Mouse (Mus musculus) MEL (cell line): ENCODE results near the gene Galnt6. TPM values are rescaled to one million over a fixed set of nuclear protein-coding genes. Genes with fewer than 3 reads are reported as not detected.

ENCODE experiments used
- DNase-seq: peaks from one replicate; pipeline ENCODE4 v3.0.0; 2011; ENCODE audit warnings: low read depth, low spot score
- H3K27ac ChIP-seq: 2 replicates; pipeline ENCODE4 v1.5.1; 2012; ENCODE audit warnings: low read depth, mild to moderate bottlenecking, control low read depth, low read length, moderate library complexity; ENCODE audit not compliant: control insufficient read depth
- H3K27me3 ChIP-seq, 2 experiments: fragments of 150-350 bp in 1 of 2; sonication (generic) in 1 of 2; 2 replicates each; pipeline ENCODE4 v1.6.1; 2012; ENCODE audit warnings: low read length in 2 of 2, mild to moderate bottlenecking in 2 of 2, improper control_type of control experiment in 1 of 2, moderate library complexity in 1 of 2; ENCODE audit not compliant: insufficient read depth in 2 of 2, control insufficient read depth in 1 of 2
- H3K36me3 ChIP-seq, 2 experiments: 2 replicates each; pipeline ENCODE4 v1.6.1; 2012 to 2014; ENCODE audit warnings: low read length in 2 of 2, improper control_type of control experiment in 1 of 2, inconsistent platforms in 1 of 2, mild to moderate bottlenecking in 1 of 2; ENCODE audit not compliant: insufficient read depth in 2 of 2, control insufficient read depth in 1 of 2
- H3K4me1 ChIP-seq, 2 experiments: fragments of 150-350 bp in 1 of 2; sonication (generic) in 1 of 2; 2 replicates each; pipeline ENCODE4 v1.6.1; 2012; ENCODE audit warnings: low read length in 2 of 2, improper control_type of control experiment in 1 of 2, mild to moderate bottlenecking in 1 of 2; ENCODE audit not compliant: insufficient read depth in 2 of 2, control insufficient read depth in 1 of 2
- H3K4me3 ChIP-seq, 2 experiments: fragments of 150-350 bp in 1 of 2; sonication (generic) in 1 of 2; 2 replicates each; pipeline ENCODE4 v1.5.1; 2012; ENCODE audit warnings: low read depth in 2 of 2, low read length in 2 of 2, mild to moderate bottlenecking in 2 of 2, moderate library complexity in 2 of 2, control low read depth in 1 of 2, improper control_type of control experiment in 1 of 2; ENCODE audit not compliant: control insufficient read depth in 1 of 2, insufficient read depth in 1 of 2
- H3K79me2 ChIP-seq: 2 replicates; pipeline ENCODE4 v1.6.1; 2012; ENCODE audit warnings: mild to moderate bottlenecking, low read length, moderate library complexity; ENCODE audit not compliant: control insufficient read depth, poor library complexity, insufficient read depth
- H3K9ac ChIP-seq: 2 replicates; pipeline ENCODE4 v1.6.1; 2012; ENCODE audit warnings: low read depth, mild to moderate bottlenecking, control low read depth, low read length, moderate library complexity; ENCODE audit not compliant: control insufficient read depth, poor library complexity, severe bottlenecking
- H3K9me3 ChIP-seq: fragments of 150-350 bp; sonication (generic); replicated peaks from 2 replicates; pipeline ENCODE4 v1.6.1; 2012; ENCODE audit warnings: mild to moderate bottlenecking, low read length, improper control_type of control experiment, moderate library complexity; ENCODE audit not compliant: insufficient read depth
- CTCF ChIP-seq, 3 experiments: IDR thresholded peaks in 2 of 3; conservative IDR thresholded peaks in 1 of 3; 2 replicates each; pipeline ENCODE4 v1.5.1; 2011 to 2012; ENCODE audit warnings: low read length in 3 of 3, low read depth in 2 of 3, mild to moderate bottlenecking in 2 of 3, improper control_type of control experiment in 1 of 3, inconsistent platforms in 1 of 3, mixed read lengths in 1 of 3, moderate library complexity in 1 of 3; ENCODE audit not compliant: control insufficient read depth in 1 of 3, insufficient read depth in 1 of 3, poor library complexity in 1 of 3, severe bottlenecking in 1 of 3
- E2F4 ChIP-seq: IDR thresholded peaks from 2 replicates; pipeline ENCODE4 v1.6.1; 2011; ENCODE audit warnings: low read depth, low read length, improper control_type of control experiment, borderline replicate concordance
- EP300 ChIP-seq, 2 experiments: IDR thresholded peaks; 2 replicates each; pipeline ENCODE4 v1.6.1; 2011; ENCODE audit warnings: improper control_type of control experiment in 2 of 2, low read length in 2 of 2, low read depth in 1 of 2, mild to moderate bottlenecking in 1 of 2
- ETS1 ChIP-seq: IDR thresholded peaks from 2 replicates; pipeline ENCODE4 v1.6.1; 2012; ENCODE audit warnings: low read depth, mild to moderate bottlenecking, inconsistent platforms, low read length, improper control_type of control experiment, moderate library complexity
- GATA1 ChIP-seq: IDR thresholded peaks from 2 replicates; pipeline ENCODE4 v1.6.1; 2011; ENCODE audit warnings: low read depth, low read length, improper control_type of control experiment
- HCFC1 ChIP-seq: IDR thresholded peaks from 2 replicates; pipeline ENCODE4 v1.6.1; 2012; ENCODE audit warnings: low read depth, mild to moderate bottlenecking, inconsistent platforms, low read length, improper control_type of control experiment, moderate library complexity
- MAFK ChIP-seq: IDR thresholded peaks from 2 replicates; pipeline ENCODE4 v1.6.1; 2011; ENCODE audit warnings: low read depth, mild to moderate bottlenecking, low read length, improper control_type of control experiment, borderline replicate concordance
- MAX ChIP-seq: IDR thresholded peaks from 2 replicates; pipeline ENCODE4 v1.6.1; 2011; ENCODE audit warnings: low read length, improper control_type of control experiment
- MAZ ChIP-seq: IDR thresholded peaks from 2 replicates; pipeline ENCODE4 v1.6.1; 2012; ENCODE audit warnings: low read depth, mild to moderate bottlenecking, inconsistent platforms, low read length, improper control_type of control experiment
- MXI1 ChIP-seq: IDR thresholded peaks from 2 replicates; pipeline ENCODE4 v1.6.1; 2011; ENCODE audit warnings: mild to moderate bottlenecking, low read depth, low read length, improper control_type of control experiment
- MYB ChIP-seq: IDR thresholded peaks from 2 replicates; pipeline ENCODE4 v1.6.1; 2011; ENCODE audit warnings: mild to moderate bottlenecking, low read depth, low read length, improper control_type of control experiment
- MYC ChIP-seq: IDR thresholded peaks from 2 replicates; pipeline ENCODE4 v1.6.1; 2011; ENCODE audit warnings: low read depth, mild to moderate bottlenecking, low read length, improper control_type of control experiment, moderate library complexity
- POLR2A ChIP-seq, 2 experiments: IDR thresholded peaks; 2 replicates each; pipeline ENCODE4 v1.6.1; 2011 to 2012; ENCODE audit warnings: low read length in 2 of 2, mild to moderate bottlenecking in 2 of 2, control low read depth in 1 of 2, improper control_type of control experiment in 1 of 2, low read depth in 1 of 2, moderate library complexity in 1 of 2; ENCODE audit not compliant: control insufficient read depth in 1 of 2, insufficient read depth in 1 of 2, poor library complexity in 1 of 2
- POLR2AphosphoS2 ChIP-seq: IDR thresholded peaks from 2 replicates; pipeline ENCODE4 v1.6.1; 2011; ENCODE audit warnings: low read length, improper control_type of control experiment
- RCOR1 ChIP-seq: IDR thresholded peaks from 2 replicates; pipeline ENCODE4 v1.6.1; 2012; ENCODE audit warnings: low read depth, mild to moderate bottlenecking, inconsistent platforms, low read length, improper control_type of control experiment
- SIN3A ChIP-seq: IDR thresholded peaks from 2 replicates; pipeline ENCODE4 v1.6.1; 2012; ENCODE audit warnings: low read length, improper control_type of control experiment, inconsistent platforms
- TAL1 ChIP-seq: IDR thresholded peaks from 2 replicates; pipeline ENCODE4 v1.6.1; 2012; ENCODE audit warnings: mild to moderate bottlenecking, inconsistent platforms, low read length, moderate library complexity, mixed read lengths
- TBP ChIP-seq: IDR thresholded peaks from 2 replicates; pipeline ENCODE4 v1.8.0; 2011; ENCODE audit warnings: low read depth, low read length, improper control_type of control experiment
- TCF12 ChIP-seq: IDR thresholded peaks from 2 replicates; pipeline ENCODE4 v1.6.1; 2014; ENCODE audit warnings: low read depth, mild to moderate bottlenecking, inconsistent platforms, low read length, improper control_type of control experiment, moderate library complexity
- USF2 ChIP-seq, 2 experiments: IDR thresholded peaks; 2 replicates each; pipeline ENCODE4 v1.6.1; 2011 to 2012; ENCODE audit warnings: improper control_type of control experiment in 2 of 2, low read length in 2 of 2, borderline replicate concordance in 1 of 2, inconsistent platforms in 1 of 2, low read depth in 1 of 2, mild to moderate bottlenecking in 1 of 2; ENCODE audit not compliant: insufficient read depth in 1 of 2
- polyA plus RNA-seq, 2 experiments: library from polyadenylated mRNA; stranded (reverse) in 1 of 2; unstranded in 1 of 2; fragments of >175 nt in 1 of 2; fragments of >200 nt in 1 of 2; gene quantifications; 2 replicates each; pipeline versions ENCODE4 v1.2.1 to v1.2.4; 2012; ENCODE audit warnings: low replicate concordance in 2 of 2, low read depth in 1 of 2; ENCODE audit not compliant: insufficient read length in 2 of 2, insufficient read depth in 1 of 2, missing spikeins in 1 of 2
- total RNA-seq: library from RNA; depleted of rRNA; stranded (reverse); fragments of 300-350 nt; gene quantifications from 2 replicates; pipeline ENCODE4 v1.2.3, GENCODE M21; 2012

Gene Galnt6
- total and polyA plus RNA-seq, 3 experiments: 16.1 to 17.0 TPM; not detected in 1

DNA sequence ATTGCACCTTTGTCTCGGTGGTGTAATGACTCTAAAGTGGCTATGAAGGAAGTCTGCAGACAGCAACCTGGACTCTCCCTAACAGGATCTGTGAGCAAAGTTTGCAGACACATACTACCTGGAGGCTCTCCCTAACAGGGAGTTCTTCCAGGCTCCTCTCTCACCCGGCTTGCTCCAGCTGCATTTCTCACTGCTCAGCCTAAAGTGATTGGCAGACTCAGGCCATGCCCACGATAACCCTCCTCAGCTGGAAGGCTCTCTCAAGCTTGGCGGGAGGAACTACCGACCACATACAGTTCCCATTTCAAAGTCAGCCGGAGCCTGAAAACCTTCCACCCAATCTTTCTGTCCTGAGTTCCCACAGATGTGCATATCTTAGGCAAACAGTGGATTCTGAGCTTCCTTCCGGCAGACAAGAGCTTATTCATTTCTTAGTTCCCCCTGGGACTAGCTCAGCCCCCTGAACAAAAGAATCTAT, 62.9 kb downstream of the Galnt6 start:
- Histone ChIP-seq H3K36me3 (peaks cover 0 to 37% of the 10 kb centered on the region in 2 experiments; a peak in 3 of 4 replicates), H3K9me3 (no peaks in the 10 kb centered on the region), H3K4me3 (peak overlapping the region; percentile 70 to 90), H3K27ac (peak overlapping the region; percentile 79), H3K9ac (peak overlapping the region; percentile 75), H3K4me1 (peaks cover 26 to 45% of the 10 kb centered on the region in 2 experiments), H3K79me2 (peaks cover 38% of the 10 kb centered on the region), H3K27me3 (no peaks in the 10 kb centered on the region)
- DNase-seq: peak; percentile 96
- TF ChIP-seq EP300 (IDR thresholded peaks at IDR 0.05; ENCODE audit: low read depth in 1 of 2, low read length in 2 of 2) (peak; percentile 86 to 92), USF2 (IDR thresholded peaks at IDR 0.05; ENCODE audit: borderline replicate concordance in 1 of 2, insufficient read depth in 1 of 2, low read depth in 1 of 2, low read length in 2 of 2) (no peak), MAFK (no peak), MAZ (peak; percentile 18; the same call in 1 of the 2 replicates), MYC (peak; percentile 22; the same call in 1 of the 2 replicates), E2F4 (peak; percentile 92), MAX (peak; percentile 50; the same call in 1 of the 2 replicates), GATA1 (peak; percentile 91), TCF12 (peak; percentile 93), TBP (peak; percentile 77), CTCF (IDR thresholded peaks at IDR 0.05 in 2 of 3, conservative IDR thresholded peaks at IDR 0.05 in 1 of 3; ENCODE audit: control insufficient read depth in 1 of 3, insufficient read depth in 1 of 3, low read depth in 2 of 3, low read length in 3 of 3, poor library complexity in 1 of 3, severe bottlenecking in 1 of 3) (no peak), POLR2AphosphoS2 (0 out of 2 replicates have a peak, but pooled peaks have one; percentile 23), HCFC1 (no peak), TAL1 (peak; percentile 91), MXI1 (peak; percentile 40; the same call in 1 of the 2 replicates), POLR2A (IDR thresholded peaks at IDR 0.05; ENCODE audit: control insufficient read depth in 1 of 2, insufficient read depth in 1 of 2, low read depth in 1 of 2, low read length in 2 of 2, poor library complexity in 1 of 2) (peak in 1 of 2 experiments; percentile 49; a peak in 1 of 4 replicates), ETS1 (peak; percentile 96), RCOR1 (peak; percentile 87), SIN3A (peak; percentile 93), MYB (no peak)
